Mouse (Mus musculus) mammary gland, adult 2 months (tissue): ENCODE measurements around the gene Acbd5. TPM values are rescaled to one million over a fixed set of nuclear protein-coding genes. Genes with fewer than 3 reads are reported as not detected.

ENCODE experiments used
- polyA plus RNA-seq: library from polyadenylated mRNA; depleted of rRNA; stranded (reverse); fragments of >200 nt; gene quantifications from 2 replicates; pipeline ENCODE4 v1.2.3, GENCODE M21; 2012; ENCODE audit warnings: low replicate concordance; rRNA removed

Acbd5 gene
- polyA plus RNA-seq, result 5.1 and 12.2 TPM in 2 replicates

GRCm38 (mm10) chr2:23067552-23068369, at the start of gene Acbd5:
Gene Acbd5, plus strand, starts transcription at chr2:23068167.

GRCm38 (mm10) chr2:23040001-23040646, 27.8 kb upstream of the Acbd5 start, which contains the start of gene Abi1:
Gene Abi1, minus strand, starts transcription at chr2:23040241.

GRCm38 (mm10) chr2:23155777-23156607, 88.0 kb downstream of the Acbd5 start, which contains the start of the genes Mastl and Yme1l1:
Gene Mastl, minus strand, starts transcription at chr2:23156024.
Gene Yme1l1, plus strand, starts transcription at chr2:23156369.

Other genes with a start within 250 kb of the Acbd5 start
- gene Pdss1, start 172.6 kb upstream of the Acbd5 start, polyA plus RNA-seq, result 4.3 and 4.5 TPM in 2 replicates
- gene Abi1, start 27.9 kb upstream of the Acbd5 start, polyA plus RNA-seq, result 92.3 and 94.8 TPM in 2 replicates
- 0.04 and 0.19 TPM in 2 replicates for gene Mastl, start 87.9 kb downstream of the Acbd5 start, polyA plus RNA-seq
- gene Yme1l1, start 88.2 kb downstream of the Acbd5 start, polyA plus RNA-seq, result 1.9 and 7.5 TPM in 2 replicates
- gene 4931423N10Rik, start 139.3 kb downstream of the Acbd5 start, polyA plus RNA-seq, result not detected in 2 replicates